Mouse (Mus musculus): ENCODE results near the gene Prkra. TPM values are rescaled to one million over a fixed set of nuclear protein-coding genes. Genes with fewer than 3 reads are reported as not detected.

The Prkra gene
- 11.5 TPM for polyA plus RNA-seq (2017; shearing (Covaris generic))

GRCm38 (mm10) chr2:76647883-76648570 is at the start of gene Prkra, which contains the start of gene Pjvk:
Prkra (minus strand) TSS chr2:76648015.
Pjvk (plus strand) TSS chr2:76648476.

GRCm38 (mm10) chr2:76674725-76675427 is 27.1 kb upstream of the Prkra start, which contains the start of gene Plekha3:
Plekha3 (plus strand) TSS chr2:76675281.

GRCm38 (mm10) chr2:76672966-76673392 is 25.2 kb upstream of the Prkra start, which contains the start of gene Fkbp7:
Fkbp7 (minus strand) TSS chr2:76673116.

Other genes starting within 250 kb of the Prkra start
- gene Osbpl6, start 241.5 kb downstream of the Prkra start, polyA plus RNA-seq (2017; shearing (Covaris generic)) = 0.45 TPM
- gene Pjvk, start 461 bp upstream of the Prkra start, polyA plus RNA-seq (2017; shearing (Covaris generic)) = not detected
- 3.2 TPM for gene Fkbp7, start 25.1 kb upstream of the Prkra start, polyA plus RNA-seq (2017; shearing (Covaris generic))
- 6.2 TPM for gene Plekha3, start 27.3 kb upstream of the Prkra start, polyA plus RNA-seq (2017; shearing (Covaris generic))